Mouse (Mus musculus) bone marrow, adult 2 months (tissue): ENCODE data around the gene Sncb. TPM values are rescaled to one million over a fixed set of nuclear protein-coding genes. Genes with fewer than 3 reads are reported as not detected.

Experiments used
- H3K27ac ChIP-seq: fragments of 200-500 bp; 2 replicates; pipeline ENCODE4 v1.5.1; 2012; ENCODE audit warnings: low read depth, mild to moderate bottlenecking, control low read depth, inconsistent platforms, low read length; ENCODE audit not compliant: control insufficient read depth, poor library complexity, insufficient read depth
- H3K4me1 ChIP-seq: fragments of 200-500 bp; 2 replicates; pipeline ENCODE4 v1.6.1; 2011; ENCODE audit warnings: low read length; ENCODE audit not compliant: control insufficient read depth, insufficient read depth
- H3K4me3 ChIP-seq: fragments of 200-500 bp; replicated peaks from 2 replicates; pipeline ENCODE3; 2011; ENCODE audit warnings: mild to moderate bottlenecking, low read depth, low read length, control low read depth; ENCODE audit not compliant: control insufficient read depth
- CTCF ChIP-seq: fragments of 200-500 bp; IDR thresholded peaks from 2 replicates; pipeline ENCODE4 v1.5.1; 2011; ENCODE audit warnings: low read length, control low read depth; ENCODE audit not compliant: control insufficient read depth, insufficient read depth
- POLR2A ChIP-seq: fragments of 200-500 bp; IDR thresholded peaks from 2 replicates; pipeline ENCODE4 v1.6.1; 2011; ENCODE audit warnings: low read depth, mild to moderate bottlenecking, control low read depth, low read length, borderline replicate concordance; ENCODE audit not compliant: control insufficient read depth
- WGBS: fragments of 180-500 bp; shearing (Covaris S2); methylation state at CpG from one replicate; pipeline ENCODE4 v1.1.7; 2018; 5-methylcytosine and 5-hydroxymethylcytosine counted together
- polyA plus RNA-seq: library from polyadenylated mRNA; stranded (reverse); fragments of >200 nt; gene quantifications from 2 replicates; pipeline ENCODE4 v1.2.4, GENCODE M21; 2011; ENCODE audit warnings: low replicate concordance; ENCODE audit not compliant: missing spikeins, insufficient read depth, insufficient read length

Sncb gene
- polyA plus RNA-seq, 1 experiment, result not detected

DNA sequence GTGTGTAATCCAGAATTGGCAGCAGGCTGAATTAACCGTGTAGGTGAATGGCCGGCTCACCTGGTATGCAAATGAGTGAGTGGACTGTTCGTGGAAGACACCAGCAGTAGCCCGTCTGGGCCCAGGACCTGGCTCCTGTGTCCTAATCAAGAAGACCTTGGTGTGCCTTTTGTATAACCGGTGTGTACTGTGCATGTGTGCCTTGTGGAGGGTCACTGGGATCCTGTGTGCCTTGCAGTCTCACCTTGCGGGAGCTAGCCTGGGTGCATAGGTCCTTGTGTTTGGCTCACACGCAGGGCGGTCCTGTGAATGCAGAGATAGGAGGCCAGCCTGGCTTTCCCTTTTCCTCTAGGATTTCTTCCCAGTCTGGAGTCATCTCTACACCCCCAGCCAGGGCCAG lies 18.2 kb downstream of the Sncb start:
- 74% methylated on average over 8 of the region's 8 CpGs for WGBS
- Histone ChIP-seq H3K4me3 (no peak overlapping the region), H3K27ac (no peak overlapping the region), H3K4me1 (no peaks in the 10 kb centered on the region)
- TF ChIP-seq CTCF (no peak), POLR2A (no peak)

DNA sequence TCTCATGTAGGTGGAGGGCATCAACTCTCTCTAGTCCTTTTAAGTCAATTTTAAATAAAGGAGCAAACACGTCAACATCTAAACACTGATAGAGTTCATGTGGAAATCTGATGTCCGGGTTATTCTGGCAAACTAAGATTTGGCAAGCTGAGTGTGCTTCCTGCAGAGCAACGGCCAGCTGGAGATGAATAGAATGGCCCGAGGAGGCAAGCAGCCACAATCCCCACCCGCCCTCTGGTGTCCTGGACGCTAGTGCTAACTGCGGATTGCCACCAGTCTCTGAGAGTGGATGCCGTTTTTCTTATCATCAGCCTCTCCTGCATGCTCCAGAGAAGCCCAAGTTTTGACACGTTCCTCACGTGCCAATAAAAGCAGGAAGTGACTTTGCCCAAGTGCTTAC lies 19.5 kb downstream of the Sncb start:
- H3K4me1 ChIP-seq, result no peaks in the 10 kb centered on the region
- H3K27ac ChIP-seq, result no peak overlapping the region
- WGBS, result 42% methylated on average over 10 of the region's 10 CpGs
- TF ChIP-seq POLR2A, result no peak
- TF ChIP-seq CTCF, result no peak
- H3K4me3 ChIP-seq, result no peak overlapping the region

DNA sequence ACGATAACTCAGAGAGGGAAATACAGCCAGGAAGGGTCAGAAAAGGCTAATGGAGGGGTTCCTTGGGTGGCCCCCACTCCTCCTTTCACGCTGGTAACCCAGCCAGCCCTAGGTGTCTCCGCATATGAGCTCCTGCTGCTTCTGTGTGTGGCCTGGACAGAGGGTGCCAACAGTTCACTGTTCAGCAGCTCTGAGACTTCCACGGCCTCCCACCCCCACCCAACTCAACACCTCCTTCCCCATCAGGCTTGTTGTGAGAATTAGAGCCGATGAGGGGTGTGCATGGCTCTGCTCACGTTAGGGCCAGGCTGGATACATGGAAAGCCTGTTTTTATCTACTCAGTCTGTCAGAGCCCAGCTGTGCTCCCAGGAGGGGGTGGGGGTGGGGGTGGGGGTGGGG lies 20.3 kb downstream of the Sncb start:
- WGBS, result 36% methylated on average over 6 of the region's 6 CpGs
- Histone ChIP-seq H3K4me1 (no peaks in the 10 kb centered on the region), H3K4me3 (no peak overlapping the region), H3K27ac (no peak overlapping the region)
- no peak for TF ChIP-seq POLR2A
- TF ChIP-seq CTCF, result no peak

DNA sequence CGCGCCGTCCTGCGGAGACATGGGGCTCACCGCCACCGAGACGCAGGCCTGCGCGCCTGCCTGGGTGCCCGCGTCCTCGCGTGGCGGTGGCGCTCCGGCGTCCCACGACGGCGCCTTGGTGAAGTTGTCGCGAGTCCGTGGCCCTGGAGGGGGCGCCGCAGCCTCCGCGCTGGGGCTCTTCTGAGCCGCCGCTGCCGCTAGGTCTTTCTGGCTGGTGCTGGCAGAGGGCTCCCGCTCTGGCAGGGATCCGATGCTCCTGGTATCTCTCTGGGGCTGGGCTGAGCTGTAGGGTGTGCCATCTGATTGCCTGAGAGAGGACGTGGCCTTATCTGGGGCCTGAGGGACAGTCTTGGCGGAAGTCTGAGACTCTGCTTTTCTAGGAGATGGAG lies 28.2 kb downstream of the Sncb start:
- Histone ChIP-seq H3K27ac (no peak overlapping the region; the same call in 1 of the 2 replicates), H3K4me1 (no peaks in the 10 kb centered on the region), H3K4me3 (no peak overlapping the region)
- TF ChIP-seq CTCF (no peak), POLR2A (no peak)
- 9% methylated on average over 33 of the region's 34 CpGs for WGBS

DNA sequence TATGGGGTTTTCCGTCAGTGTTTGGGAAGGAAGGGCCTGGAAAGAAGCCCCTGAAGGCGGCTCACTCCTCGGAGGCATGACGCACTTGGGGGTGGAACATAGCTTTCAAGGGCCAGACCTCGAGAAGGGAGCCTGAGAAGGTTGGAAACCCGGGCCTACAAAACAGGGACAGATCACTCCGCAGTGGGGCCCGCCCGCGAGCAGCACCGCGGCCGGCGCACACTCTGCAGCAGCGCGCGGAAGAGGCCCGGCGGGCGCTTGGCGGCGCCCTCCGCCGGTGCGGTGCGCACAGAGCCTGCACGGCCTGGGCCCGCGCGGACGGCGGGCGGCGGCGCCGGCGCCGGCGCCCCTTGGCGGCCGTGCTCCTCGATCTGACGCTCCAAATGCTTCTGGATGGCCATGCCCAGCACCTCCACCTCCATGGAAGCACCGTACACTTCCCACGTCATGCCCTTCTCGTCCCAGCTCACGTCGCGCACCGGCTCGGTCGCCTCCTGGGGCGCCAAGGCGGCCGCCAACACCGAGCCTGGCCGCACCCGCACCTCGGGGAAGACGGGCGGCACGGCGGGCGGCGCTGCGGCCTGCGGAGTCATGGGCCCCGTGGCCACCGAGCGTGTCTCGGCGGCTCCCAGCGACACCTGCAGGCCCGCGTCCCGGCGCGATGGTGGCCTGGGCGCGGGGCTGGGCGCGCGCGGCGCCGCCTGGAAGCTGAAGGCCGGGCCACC lies 28.7 kb downstream of the Sncb start:
- Histone ChIP-seq H3K4me1 (no peaks in the 10 kb centered on the region), H3K4me3 (no peak overlapping the region), H3K27ac (no peak overlapping the region; the same call in 1 of the 2 replicates)
- 5% methylated on average over 87 of the region's 87 CpGs for WGBS
- no peak for TF ChIP-seq POLR2A
- TF ChIP-seq CTCF, result no peak

DNA sequence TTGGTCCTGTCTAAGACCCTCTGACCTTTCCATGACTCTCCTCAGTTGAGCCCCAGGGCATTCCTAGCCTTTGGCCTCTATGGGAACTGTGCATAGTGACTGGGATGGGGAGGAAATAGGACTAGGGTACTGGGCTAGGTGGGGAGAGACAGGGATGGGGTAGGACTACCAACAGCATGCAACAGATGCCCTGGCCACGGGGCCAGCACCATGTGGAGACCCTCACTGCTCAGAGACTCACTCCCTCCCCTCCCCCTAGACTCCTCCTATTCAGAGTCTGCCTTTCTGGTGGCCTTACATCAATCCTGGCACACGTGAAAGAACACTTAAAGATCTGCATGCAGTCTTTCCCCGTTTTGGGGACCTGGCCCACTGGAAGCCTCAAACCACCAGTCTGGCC lies 29.5 kb downstream of the Sncb start:
- Histone ChIP-seq H3K4me3 (no peak overlapping the region), H3K27ac (no peak overlapping the region), H3K4me1 (no peaks in the 10 kb centered on the region)
- 21% methylated on average over 3 of the region's 3 CpGs for WGBS
- TF ChIP-seq CTCF (no peak), POLR2A (no peak)

DNA sequence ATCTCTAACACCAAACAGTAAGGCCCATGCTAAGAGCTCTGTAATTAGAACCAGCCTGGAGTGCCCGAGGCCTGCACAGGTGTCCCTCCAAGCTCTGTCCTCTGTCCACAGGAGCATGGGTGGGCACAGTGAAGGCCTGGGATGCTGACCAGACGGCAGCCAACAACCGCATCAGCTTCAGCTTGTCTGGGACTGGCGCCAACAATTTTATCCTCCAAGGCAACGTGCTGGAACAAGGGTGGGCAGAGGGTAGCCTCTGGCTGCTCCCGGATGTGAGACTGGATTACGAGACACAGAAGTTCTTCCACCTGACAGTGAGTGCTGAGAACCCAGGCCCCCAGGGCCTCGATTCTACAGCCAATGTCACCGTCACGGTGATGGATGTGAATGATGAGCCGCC lies 40.3 kb downstream of the Sncb start:
- H3K4me1 ChIP-seq, result no peaks in the 10 kb centered on the region
- TF ChIP-seq CTCF, result no peak
- TF ChIP-seq POLR2A, result no peak
- H3K27ac ChIP-seq, result no peak overlapping the region
- H3K4me3 ChIP-seq, result no peak overlapping the region
- 75% methylated on average over 11 of the region's 11 CpGs for WGBS

DNA sequence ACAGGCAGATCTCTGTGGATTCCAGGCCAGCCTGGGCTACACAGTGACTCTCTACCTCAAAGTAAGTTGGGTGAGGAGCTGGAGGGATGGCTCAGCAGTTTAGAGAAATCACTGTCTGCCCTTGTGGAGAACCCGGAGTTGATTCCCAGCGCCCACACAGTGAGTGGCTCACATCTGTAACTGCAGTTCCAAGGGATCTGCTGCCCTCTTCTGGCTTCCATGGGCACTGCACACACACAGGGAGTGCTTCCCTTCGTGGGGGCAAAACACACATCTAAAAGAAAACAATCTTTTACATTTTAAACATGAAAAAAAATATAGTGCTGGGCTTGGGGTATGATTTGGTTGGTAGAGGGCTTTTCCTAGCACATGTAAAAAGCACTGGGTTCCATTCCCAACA lies 43.3 kb downstream of the Sncb start:
- Histone ChIP-seq H3K4me1 (no peaks in the 10 kb centered on the region), H3K4me3 (no peak overlapping the region), H3K27ac (no peak overlapping the region)
- 88% methylated on average over 3 of the region's 3 CpGs for WGBS
- TF ChIP-seq CTCF (peak; percentile 35; the same call in 1 of the 2 replicates), POLR2A (no peak)

DNA sequence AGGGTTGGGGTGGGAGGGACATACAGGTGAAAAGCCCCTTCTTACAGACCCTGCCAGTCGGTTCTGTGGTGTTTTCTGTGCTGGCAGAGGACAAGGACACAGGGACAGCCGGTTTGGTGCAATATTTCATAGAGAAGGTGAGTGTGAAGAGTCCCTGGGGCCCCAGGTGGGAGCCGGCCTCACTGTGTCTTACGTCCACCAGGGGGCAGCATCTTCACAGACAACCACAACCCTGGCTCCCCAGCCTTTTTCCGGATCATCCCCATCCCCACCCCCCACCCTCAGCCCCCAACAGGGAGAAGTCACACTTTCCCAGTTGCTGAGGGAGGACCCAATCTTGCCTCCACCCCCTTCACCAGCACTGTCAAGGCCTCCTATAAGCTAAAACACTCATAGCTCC lies 49.5 kb downstream of the Sncb start:
- TF ChIP-seq POLR2A, result no peak
- TF ChIP-seq CTCF, result peak; percentile 76
- H3K4me3 ChIP-seq, result no peak overlapping the region
- H3K27ac ChIP-seq, result no peak overlapping the region
- no peaks in the 10 kb centered on the region for H3K4me1 ChIP-seq
- 2% methylated on average over 5 of the region's 5 CpGs for WGBS
